Mouse (Mus musculus) left cerebral cortex, postnatal 4 days (tissue): ENCODE measurements around the gene Cyp26b1. TPM values are rescaled to one million over a fixed set of nuclear protein-coding genes. Genes with fewer than 3 reads are reported as not detected.
"Not testable (repeated sequence)": the region's sequence is repeated elsewhere in the genome, so short reads cannot be mapped to it uniquely, and the experiment has no call there.

Experiments used
- DNase-seq: peaks from one replicate; pipeline ENCODE4 v3.0.0-alpha.2; 2022
- intact Hi-C: fragments of 180-260 bp; cut with DNase I; formaldehyde crosslinking; loops from one replicate; pipeline ENCODE4 v1.15.1; 2025
- total RNA-seq, 2 experiments: library from RNA; stranded (reverse); gene quantifications; 2 replicates each; pipeline ENCODE4 v1.2.3; 2021

Cyp26b1 gene
- total RNA-seq: 10 to 100 TPM; 28.9 to 29.7 TPM

DNA sequence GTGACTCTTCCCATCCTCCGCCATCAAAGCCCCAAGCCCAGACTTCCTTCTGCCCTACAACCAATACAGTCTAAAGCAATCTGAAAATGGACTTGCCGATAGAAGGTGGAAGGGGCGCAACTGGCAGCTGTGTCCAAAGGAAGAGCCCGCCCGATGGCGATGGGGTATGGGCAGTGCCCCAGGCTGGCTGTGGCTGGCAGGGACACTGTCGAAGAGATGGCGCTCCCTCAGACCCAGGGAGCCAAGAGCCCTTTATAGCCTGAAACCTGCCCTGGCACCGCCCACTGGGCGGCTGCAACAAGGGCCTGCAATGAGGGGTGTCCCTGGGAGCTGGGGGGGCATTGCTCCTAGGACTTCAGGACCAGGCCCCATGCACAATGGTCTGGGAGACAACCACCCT is at the start of gene Cyp26b1:
TSS of gene Cyp26b1 (minus strand) at position 216 of the 400 bp plus-strand sequence.
- intact Hi-C loops: loop anchor here (5.0 to 10.0 kb wide), 2 partner anchors 186 to 331 kb away; no protein-coding TSS in a partner anchor
- no peak for DNase-seq

GRCm38 (mm10) chr6:84641062-84641431 is 47.3 kb upstream of the Cyp26b1 start:
- intact Hi-C loops: no loop called here
- DNase-seq: no peak

- DNase-seq: no peak
- intact Hi-C loops: no loop called here
Observed at GRCm38 (mm10) chr6:84640324-84641061, 46.8 kb upstream of the Cyp26b1 start.

DNA sequence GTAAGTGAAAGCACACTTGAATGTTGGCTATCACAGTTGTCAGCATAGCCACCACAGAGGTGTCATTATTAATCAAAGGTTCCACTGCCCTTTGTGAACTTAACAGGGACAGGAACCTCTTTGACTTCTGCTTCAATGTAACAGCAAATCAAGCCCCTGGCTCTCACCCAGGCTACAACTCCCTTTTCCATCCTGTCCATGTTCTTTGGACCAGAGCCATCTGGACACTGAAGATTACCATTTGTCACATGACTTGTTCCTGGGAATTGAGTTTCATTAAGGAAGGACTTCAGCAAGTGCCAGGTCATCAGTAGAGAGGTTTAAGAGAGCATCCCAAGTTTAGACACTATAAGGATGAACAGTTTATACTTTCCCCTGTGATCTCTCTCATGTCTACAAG is 44.5 kb upstream of the Cyp26b1 start:
- intact Hi-C loops: no loop called here
- peak; percentile 36 for DNase-seq

GRCm38 (mm10) chr6:84631588-84631987 is 37.9 kb upstream of the Cyp26b1 start:
- no peak for DNase-seq
- intact Hi-C loops: no loop called here

DNA sequence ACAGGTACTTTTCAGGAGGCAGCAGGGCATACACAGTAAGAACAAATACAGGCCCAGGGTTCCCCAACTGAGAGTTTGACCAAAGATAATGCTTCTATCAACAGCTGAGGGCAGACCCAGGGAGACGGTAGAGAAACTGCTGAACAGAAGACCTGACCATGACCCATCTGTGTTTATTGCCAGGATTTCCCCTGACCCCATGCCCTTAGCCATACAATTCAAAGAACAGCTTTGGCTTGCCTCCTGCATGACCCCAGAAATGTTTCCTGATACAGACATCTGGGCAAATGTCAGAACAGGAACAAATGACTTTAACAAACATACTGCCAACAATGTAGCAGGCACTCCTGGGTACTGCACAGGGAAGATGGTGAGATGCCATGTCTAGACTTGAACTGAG is 36.6 kb upstream of the Cyp26b1 start:
- DNase-seq: no peak
- intact Hi-C loops: no loop called here

DNA sequence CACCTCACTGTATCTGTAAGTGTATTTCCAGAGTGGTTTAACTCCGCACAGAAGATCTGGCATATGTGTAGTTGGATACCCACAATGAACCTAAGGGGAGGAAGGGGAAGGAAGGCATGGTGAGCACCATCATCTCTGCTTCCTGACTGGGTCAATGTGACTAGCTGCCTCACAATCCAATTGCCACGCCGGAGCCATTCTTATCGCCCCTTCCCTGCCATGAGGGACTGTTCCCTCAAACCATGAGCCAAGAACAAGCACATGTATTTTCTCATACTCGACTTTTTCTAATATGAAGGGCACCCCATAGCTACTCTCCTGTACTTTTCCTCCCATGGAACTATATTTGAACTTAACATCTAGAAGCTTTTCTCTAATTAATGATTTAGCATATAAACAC is 35.1 kb upstream of the Cyp26b1 start:
- DNase-seq: no peak
- intact Hi-C loops: no loop called here

GRCm38 (mm10) chr6:84626398-84626797 is 32.7 kb upstream of the Cyp26b1 start:
- intact Hi-C loops: no loop called here
- no peak for DNase-seq

GRCm38 (mm10) chr6:84619166-84619565 is 25.5 kb upstream of the Cyp26b1 start:
- DNase-seq: no peak
- intact Hi-C loops: no loop called here

DNA sequence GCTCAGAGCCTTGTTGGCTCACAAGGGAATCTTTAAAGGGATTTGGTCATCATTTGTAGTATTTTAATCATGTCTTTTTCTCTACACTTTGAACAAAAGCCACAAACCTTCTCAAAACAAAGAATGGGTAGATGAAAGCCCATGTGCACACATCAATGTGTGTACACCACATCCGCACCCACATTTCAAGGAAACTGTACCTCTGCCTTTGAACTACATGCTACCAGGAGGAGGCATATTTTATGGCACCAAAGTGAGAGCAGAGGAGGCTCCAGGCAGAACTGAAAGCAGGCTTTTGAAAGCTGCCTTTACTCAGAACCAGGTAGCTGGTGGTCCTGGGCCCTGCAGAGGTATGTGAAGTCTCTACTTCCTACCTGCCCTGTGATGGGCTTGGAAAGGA is 23.3 kb upstream of the Cyp26b1 start:
- intact Hi-C loops: no loop called here
- DNase-seq: no peak

GRCm38 (mm10) chr6:84616586-84616985 is 22.9 kb upstream of the Cyp26b1 start:
- intact Hi-C loops: no loop called here

GRCm38 (mm10) chr6:84613561-84613960 is 19.9 kb upstream of the Cyp26b1 start:
- DNase-seq: no peak
- intact Hi-C loops: no loop called here

More at GRCm38 (mm10) chr6:84616586-84616985, 22.9 kb upstream of the Cyp26b1 start:
- no peak for DNase-seq

- intact Hi-C loops: no loop called here
- DNase-seq: no peak
Observed at GRCm38 (mm10) chr6:84601136-84601889, 7.6 kb upstream of the Cyp26b1 start.

GRCm38 (mm10) chr6:84599296-84599695 is 5.6 kb upstream of the Cyp26b1 start:
- intact Hi-C loops: loop anchor here (10.0 kb wide), 1 partner anchor 326 kb away; no protein-coding TSS in a partner anchor
- not testable (repeated sequence) for DNase-seq

DNA sequence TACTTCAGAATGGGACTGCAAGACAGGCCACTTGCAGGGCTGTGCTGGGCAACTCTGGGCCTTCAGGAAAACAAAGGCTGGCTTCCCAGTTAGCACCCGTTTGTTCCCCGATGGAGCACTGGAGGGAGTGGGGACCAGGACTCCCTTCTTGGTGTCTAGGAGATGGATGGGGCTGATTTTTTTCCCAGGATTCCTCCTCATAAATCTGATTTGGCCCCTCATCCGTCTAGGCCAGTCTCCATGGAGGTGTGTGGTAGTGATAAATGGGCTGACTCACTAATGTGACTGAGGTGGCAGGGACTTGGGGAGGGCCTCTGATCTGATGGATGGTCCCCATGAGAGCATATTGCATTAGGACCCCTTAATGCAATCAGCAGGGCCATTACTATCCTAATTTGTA is 5.0 kb upstream of the Cyp26b1 start:
- intact Hi-C loops: loop anchor here (10.0 kb wide), 1 partner anchor 326 kb away; no protein-coding TSS in a partner anchor
- no peak for DNase-seq

DNA sequence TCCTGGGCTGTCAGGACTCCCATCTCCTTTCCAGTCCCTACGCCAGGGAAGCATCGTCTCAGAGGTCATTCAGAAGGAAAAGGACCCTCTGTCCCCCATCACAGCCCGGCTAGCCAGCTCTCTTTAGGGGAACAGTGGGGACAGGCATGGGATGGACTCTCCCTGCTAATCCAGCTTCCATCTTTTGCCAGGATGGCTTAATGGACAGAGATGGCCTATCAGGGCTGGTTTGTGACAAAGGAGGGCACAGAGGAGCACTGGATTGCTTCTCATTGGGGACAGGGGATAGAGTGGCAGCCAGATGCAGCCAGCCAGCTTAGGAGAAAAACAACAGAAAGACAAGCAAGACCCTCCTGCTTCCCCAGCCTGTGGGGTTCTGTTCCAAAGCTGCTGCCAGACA is 918 bp upstream of the Cyp26b1 start:
- DNase-seq: no peak
- intact Hi-C loops: loop anchor here (5.0 to 10.0 kb wide), 2 partner anchors 187 to 330 kb away; no protein-coding TSS in a partner anchor

GRCm38 (mm10) chr6:84590961-84591745 is 2.6 kb downstream of the Cyp26b1 start:
- intact Hi-C loops: loop anchor here (5.0 to 10.0 kb wide), 2 partner anchors 184 to 334 kb away; no protein-coding TSS in a partner anchor
- no peak for DNase-seq

- peak; percentile 91 for DNase-seq
- intact Hi-C loops: loop anchor here (5.0 to 10.0 kb wide), 3 partner anchors 183 to 493 kb away; no protein-coding TSS in a partner anchor
Observed at GRCm38 (mm10) chr6:84589742-84590686, 3.7 kb downstream of the Cyp26b1 start.

DNA sequence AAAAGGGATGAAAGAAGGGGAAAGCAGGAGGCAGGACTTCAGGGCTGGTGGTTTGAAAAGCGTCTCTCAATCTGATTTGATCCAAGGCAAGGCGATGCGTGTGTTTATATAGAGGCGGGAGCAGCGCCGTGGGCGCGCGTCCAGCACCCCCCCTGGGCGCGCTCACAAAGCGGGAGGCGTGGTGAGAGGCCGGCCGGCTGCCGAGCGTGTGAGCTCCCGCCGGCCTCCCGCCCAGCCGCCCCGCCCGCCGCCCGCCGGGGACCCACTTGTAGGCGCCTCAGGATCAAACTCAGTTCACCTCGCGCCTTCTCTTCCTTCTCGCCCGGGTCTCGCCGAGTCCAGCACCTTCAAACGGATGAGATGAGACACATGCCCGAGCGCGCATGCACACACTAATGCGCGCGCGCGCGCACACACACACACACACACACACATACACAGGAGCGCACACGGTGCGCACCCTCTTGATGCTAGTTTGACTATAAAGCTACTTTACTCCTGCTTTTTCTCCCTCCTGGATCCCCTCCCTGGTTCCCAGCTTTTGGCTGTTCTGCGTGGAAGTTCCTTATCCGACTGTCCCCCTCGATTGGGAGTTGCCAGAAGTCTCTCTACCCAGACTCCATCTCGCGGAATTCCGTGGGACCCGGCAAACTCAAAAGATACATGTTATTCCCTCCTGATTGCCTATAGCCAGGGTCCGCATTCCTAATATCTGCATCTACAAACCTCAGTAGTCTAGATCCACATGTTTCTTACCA is 4.6 kb downstream of the Cyp26b1 start:
- intact Hi-C loops: loop anchor here (5.0 kb wide), 1 partner anchor 492 kb away; no protein-coding TSS in a partner anchor
- peak; percentile 69 for DNase-seq
